In the genomic region with DNA sequence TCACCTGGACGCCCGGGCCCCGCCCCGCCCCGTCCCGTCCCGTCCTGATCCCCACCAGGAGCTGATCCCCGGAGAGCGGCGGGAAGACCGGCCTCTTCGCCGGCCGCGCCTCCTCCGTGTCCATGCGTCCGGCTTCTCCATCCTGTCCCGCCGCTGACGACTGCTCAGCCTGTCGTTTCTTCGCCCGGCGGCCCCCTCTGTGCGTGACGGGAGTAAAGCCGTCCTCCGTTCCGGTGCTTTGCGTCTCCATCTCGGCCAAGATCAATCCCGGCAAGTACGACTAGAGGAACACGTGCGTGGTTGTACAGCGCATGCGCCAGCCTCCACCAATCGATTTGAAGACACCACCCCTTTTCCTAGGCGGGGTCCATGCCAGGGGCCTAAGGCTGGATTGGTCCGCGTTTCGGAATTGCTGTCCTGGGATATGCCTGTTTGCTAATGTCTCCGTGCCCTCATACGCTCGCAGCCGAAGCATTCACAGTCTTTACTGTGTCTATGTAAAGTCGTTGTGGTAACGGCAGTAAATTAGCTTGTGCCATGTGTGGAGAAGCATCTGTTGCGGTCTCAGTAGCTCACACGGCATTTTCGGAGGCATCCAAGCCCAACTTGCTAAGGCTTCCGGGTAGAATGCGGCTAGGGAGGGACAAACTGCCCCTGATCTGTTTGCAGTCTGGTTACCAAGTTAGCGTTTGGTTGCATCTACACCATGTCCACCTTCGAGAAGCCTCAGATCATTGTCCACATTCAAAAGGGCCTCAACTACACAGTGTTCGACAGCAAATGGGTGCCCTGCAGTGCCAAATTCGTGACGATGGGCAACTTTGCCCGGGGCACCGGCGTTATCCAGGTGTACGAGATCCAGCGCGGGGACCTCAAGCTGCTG, we compare ENCODE assay signal across 8 mouse cellular contexts. TPM values are rescaled to one million over a fixed set of nuclear protein-coding genes. Genes with fewer than 3 reads are reported as not detected.
DNase-seq lines count a peak whose midpoint lies in the region; ATAC-seq and TF ChIP-seq lines count a peak whose summit lies in the region.

A gene (minus strand): TSS at position 311 of the 883 bp plus-strand sequence.

- H3K27ac ChIP-seq in heart, embryonic 12.5 days (ENCODE audit: poor library complexity, severe bottlenecking): peak within 1 kb of the TSS; percentile 64
- peak within 1 kb of the TSS; percentile 84 for H3K27ac ChIP-seq in kidney, postnatal 0 days
- peak within 1 kb of the TSS; percentile 63; the same call in 1 of the 2 replicates for H3K27ac ChIP-seq in liver, embryonic 11.5 days (ENCODE audit: low read depth, low read length)
- peak within 1 kb of the TSS; percentile 72 for H3K27ac ChIP-seq in stomach, embryonic 14.5 days (ENCODE audit: low read length)

- H3K4me2 ChIP-seq in heart, embryonic 12.5 days: peak within 1 kb of the TSS; percentile 74
- H3K4me2 ChIP-seq in kidney, postnatal 0 days (ENCODE audit: low read length): peak within 1 kb of the TSS; percentile 81
- peak within 1 kb of the TSS; percentile 65 for H3K4me2 ChIP-seq in liver, embryonic 11.5 days
- peak within 1 kb of the TSS; percentile 65 for H3K4me2 ChIP-seq in stomach, embryonic 14.5 days (replicated peaks; ENCODE audit: low read depth, low read length)

- no peaks in the 10 kb centered on the region for H3K9me3 ChIP-seq in heart, embryonic 12.5 days (replicated peaks)
- no peaks in the 10 kb centered on the region for H3K9me3 ChIP-seq in kidney, postnatal 0 days (replicated peaks; ENCODE audit: low read length)
- H3K9me3 ChIP-seq in liver, embryonic 11.5 days (ENCODE audit: control insufficient read depth, low read length): no peaks in the 10 kb centered on the region
- no peaks in the 10 kb centered on the region for H3K9me3 ChIP-seq in stomach, embryonic 14.5 days (ENCODE audit: control insufficient read depth, low read depth, low read length)

- peak; percentile 94 for ATAC-seq in erythroid progenitor cell, adult 5-6 weeks (replicated peaks; ENCODE audit: low FRiP score, poor library complexity, severe bottlenecking)
- ATAC-seq in heart, embryonic 12.5 days (ENCODE audit: insufficient number of reproducible peaks, low FRiP score): peak; percentile 99
- ATAC-seq in kidney, postnatal 0 days (replicated peaks; ENCODE audit: low FRiP score, low read depth): peak; percentile 98
- peak; percentile 96 for ATAC-seq in liver, embryonic 11.5 days (replicated peaks; ENCODE audit: low FRiP score)
- peak; percentile 98 for ATAC-seq in stomach, embryonic 14.5 days (ENCODE audit: insufficient number of reproducible peaks, insufficient read depth, low FRiP score, low read depth)

- peak within 1 kb of the TSS; percentile 88 for H3K9ac ChIP-seq in heart, embryonic 12.5 days
- peak within 1 kb of the TSS; percentile 88 for H3K9ac ChIP-seq in kidney, postnatal 0 days (ENCODE audit: low read depth, low read length)
- H3K9ac ChIP-seq in liver, embryonic 11.5 days (ENCODE audit: low read depth, low read length): peak within 1 kb of the TSS; percentile 88
- peak within 1 kb of the TSS; percentile 69 for H3K9ac ChIP-seq in stomach, embryonic 14.5 days (replicated peaks; ENCODE audit: low read depth, low read length)

- no peaks in the 10 kb centered on the region for H3K27me3 ChIP-seq in heart, embryonic 12.5 days (replicated peaks)
- no peaks in the 10 kb centered on the region for H3K27me3 ChIP-seq in kidney, postnatal 0 days (ENCODE audit: insufficient read depth, low read length)
- no peaks in the 10 kb centered on the region for H3K27me3 ChIP-seq in liver, embryonic 11.5 days (replicated peaks; ENCODE audit: control insufficient read depth, insufficient read depth, low read length)
- no peaks in the 10 kb centered on the region for H3K27me3 ChIP-seq in stomach, embryonic 14.5 days (ENCODE audit: control insufficient read depth, insufficient read depth, low read length)

- peak; percentile 97 for DNase-seq in CD4-positive helper T cell, adult 2 months (ENCODE audit: low read depth, low spot score)
- peak; percentile 94 for DNase-seq in brain, embryonic 18.5 days (ENCODE audit: low read depth, low spot score)
- peak; percentile 100 for DNase-seq in kidney, postnatal 0 days (ENCODE audit: low spot score)
- DNase-seq in liver, embryonic 11.5 days (ENCODE audit: low spot score): peak; percentile 95
- peak; percentile 98 for DNase-seq in naive thymus-derived CD4-positive, alpha-beta T cell, adult 2 months (ENCODE audit: low read depth)

- H3K4me1 ChIP-seq in heart, embryonic 12.5 days (replicated peaks): peaks cover 12% of the 10 kb centered on the region
- H3K4me1 ChIP-seq in kidney, postnatal 0 days (replicated peaks; ENCODE audit: insufficient read depth, low read length): peaks cover 7% of the 10 kb centered on the region; the same call in 1 of the 2 replicates
- peaks cover 11% of the 10 kb centered on the region for H3K4me1 ChIP-seq in liver, embryonic 11.5 days (replicated peaks; ENCODE audit: control insufficient read depth, insufficient read depth, low read length)
- peaks cover 13% of the 10 kb centered on the region; the same call in 1 of the 2 replicates for H3K4me1 ChIP-seq in stomach, embryonic 14.5 days (ENCODE audit: control insufficient read depth, insufficient read depth, low read length)

- under 1% methylated on average over 65 of the region's 65 CpGs for WGBS in heart, embryonic 12.5 days
- under 1% methylated on average over 65 of the region's 65 CpGs for WGBS in kidney, postnatal 0 days
- WGBS in liver, embryonic 11.5 days: under 1% methylated on average over 65 of the region's 65 CpGs
- WGBS in stomach, embryonic 14.5 days: under 1% methylated on average over 65 of the region's 65 CpGs

- TF ChIP-seq CTCF in kidney, postnatal 0 days (IDR thresholded peaks at IDR 0.05; ENCODE audit: low read depth): no peak

- peaks cover 26% of the 10 kb centered on the region for H3K36me3 ChIP-seq in heart, embryonic 12.5 days
- H3K36me3 ChIP-seq in kidney, postnatal 0 days (ENCODE audit: insufficient read depth, low read length): 0 out of 2 replicates have a peak, but pooled peaks cover 12% of the 10 kb centered on the region
- H3K36me3 ChIP-seq in liver, embryonic 11.5 days (ENCODE audit: control insufficient read depth, insufficient read depth, low read length): peaks cover 14% of the 10 kb centered on the region; the same call in 1 of the 2 replicates
- peaks cover 9% of the 10 kb centered on the region; the same call in 1 of the 2 replicates for H3K36me3 ChIP-seq in stomach, embryonic 14.5 days (ENCODE audit: control insufficient read depth, insufficient read depth, low read length)

- peak within 1 kb of the TSS; percentile 81 for H3K4me3 ChIP-seq in heart, embryonic 12.5 days
- H3K4me3 ChIP-seq in kidney, postnatal 0 days (replicated peaks; ENCODE audit: low read depth, low read length): peak within 1 kb of the TSS; percentile 74
- peak within 1 kb of the TSS; percentile 80 for H3K4me3 ChIP-seq in liver, embryonic 11.5 days (ENCODE audit: low read depth, low read length)
- H3K4me3 ChIP-seq in stomach, embryonic 14.5 days (ENCODE audit: low read depth, low read length): peak within 1 kb of the TSS; percentile 85

RNA-seq across cellular contexts. Expression of the gene that starts here (rescaled TPM):
- total RNA-seq in erythroid progenitor cell, adult 5-6 weeks (2015; ENCODE audit: low replicate concordance): 9.2 and 11.5 TPM in 2 replicates
- total RNA-seq in erythroid progenitor cell, adult 5-6 weeks (2017; ENCODE audit: low replicate concordance): 6.4 and 9.6 TPM in 2 replicates
- 67.8 and 74.9 TPM in 2 replicates for polyA plus RNA-seq in heart, embryonic 12.5 days (2016; fragmentation: Nextera tagmentation; extraction: Ambion mirVana)
- polyA plus RNA-seq in kidney, postnatal 0 days (2015; fragmentation: Nextera tagmentation; extraction: Ambion mirVana): 76.9 and 77.3 TPM in 2 replicates
- polyA plus RNA-seq in liver, embryonic 11.5 days (2014; fragmentation: Nextera tagmentation; extraction: Ambion mirVana): 124 and 126 TPM in 2 replicates
- 72.7 and 76.4 TPM in 2 replicates for polyA plus RNA-seq in stomach, embryonic 14.5 days (2014; fragmentation: Nextera tagmentation; extraction: Ambion mirVana)

Comparison
In these comparisons a context has a peak if more than half of its experiments do, and no peak if none do; other contexts are left out.
1. Peak in every context shown above with its lines: DNase-seq, ATAC-seq, H3K4me3 ChIP-seq and H3K27ac ChIP-seq.